Mouse (Mus musculus) pancreas, adult 10 weeks (tissue): ENCODE data around the gene Pus7. TPM values are rescaled to one million over a fixed set of nuclear protein-coding genes. Genes with fewer than 3 reads are reported as not detected.

ENCODE experiments used
- polyA plus RNA-seq: library from polyadenylated mRNA; stranded (reverse); fragments of 350-450 nt; fragmentation: Illumina TruSeq; extraction: RNeasy Lipid Tissue Mini Kit (QIAGEN cat#74804); gene quantifications from one replicate; pipeline ENCODE4 v1.2.3, GENCODE M21; 2015; ENCODE audit warnings: low read depth, low replicate concordance; ENCODE audit not compliant: insufficient read depth

Pus7 gene
- 6.1 TPM for polyA plus RNA-seq

DNA sequence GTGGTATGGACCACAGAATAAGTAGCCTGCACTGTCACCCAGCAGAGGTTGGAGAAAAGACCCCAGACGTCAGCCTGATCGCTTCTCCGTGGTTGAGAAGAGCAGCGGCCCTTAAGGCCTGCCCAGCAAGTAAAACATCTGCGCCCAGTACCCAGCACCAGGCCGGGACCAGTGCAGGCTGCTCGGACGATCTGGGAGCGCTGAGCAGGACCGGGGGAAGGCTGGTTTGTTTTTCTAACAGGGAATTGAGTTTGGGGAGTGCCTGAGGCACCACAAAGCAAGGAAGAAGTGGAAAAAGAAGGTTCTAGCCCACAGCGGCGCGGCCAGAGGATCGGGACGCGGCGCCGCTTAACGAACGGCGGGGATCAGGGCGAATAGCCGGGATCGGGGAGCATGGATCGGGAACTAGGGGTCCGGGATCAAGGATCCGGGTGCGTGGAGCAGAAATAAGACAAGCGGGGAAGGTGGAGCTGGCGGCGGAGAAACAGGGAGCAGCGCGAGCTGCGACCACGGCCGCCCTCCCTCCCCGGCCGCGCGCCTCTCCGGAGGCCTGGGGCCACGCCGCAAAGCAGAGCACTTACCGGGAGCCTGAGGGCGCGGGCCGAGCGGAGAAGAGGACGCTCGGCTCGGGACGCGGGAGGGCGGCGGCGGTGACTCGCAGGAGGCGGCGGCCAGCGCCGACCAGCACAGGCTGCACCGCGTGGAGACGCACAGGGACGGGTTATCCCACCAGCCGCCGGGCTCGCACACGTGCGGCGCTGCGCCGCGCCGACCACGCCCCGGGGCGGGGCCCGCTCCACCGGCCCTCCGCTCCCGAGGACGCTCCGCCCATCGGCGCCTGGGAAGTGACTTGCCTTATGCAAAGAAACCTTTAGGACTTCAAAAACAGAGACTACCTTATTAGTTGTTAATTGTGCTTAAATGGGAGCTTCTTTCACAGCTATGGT is at the start of gene Pus7:
Gene Pus7, minus strand, starts transcription at position 781 of the 947 bp plus-strand sequence.

GRCm38 (mm10) chr5:23787536-23788389 is 4.3 kb upstream of the Pus7 start, which contains the start of gene Rint1:
Gene Rint1, plus strand, starts transcription at chr5:23787711.

Other genes with a start within 250 kb of the Pus7 start
- 6.8 TPM for gene Srpk2, start 99.1 kb downstream of the Pus7 start, polyA plus RNA-seq
- gene Rint1, start 4.0 kb upstream of the Pus7 start, polyA plus RNA-seq = 14.5 TPM
- gene Tomm7, start 60.5 kb upstream of the Pus7 start, polyA plus RNA-seq = 24.0 TPM
- gene Fam126a, start 247.0 kb upstream of the Pus7 start, polyA plus RNA-seq = 2.8 TPM